Mouse (Mus musculus) stomach, embryonic 15.5 days (tissue): ENCODE measurements at regions not wholly inside any gene's neighbourhood (a gene's known extent, or its start where the extent isn't known, plus 50 kb on each side); places are given as distances from the start of the nearest gene placed in this dataset.

Experiments
- ATAC-seq: fragments of 200-750 bp; cut with Nextera tagmentation; 2 replicates; pipeline ENCODE4 v1.8.0; 2017; ENCODE audit warnings: low read depth, moderate number of reproducible peaks, moderate TSS enrichment; ENCODE audit not compliant: insufficient read depth, low FRiP score
- H3K27ac ChIP-seq: fragments of 300-500 bp; sonication (generic); 2 replicates; pipeline ENCODE4 v1.5.1; 2015; ENCODE audit warnings: mild to moderate bottlenecking, inconsistent platforms
- H3K27me3 ChIP-seq: fragments of 300-500 bp; sonication (generic); replicated peaks from 2 replicates; pipeline ENCODE4 v1.6.1; 2015; ENCODE audit warnings: inconsistent platforms
- H3K36me3 ChIP-seq: fragments of 300-500 bp; sonication (generic); 2 replicates; pipeline ENCODE4 v1.6.1; 2015; ENCODE audit warnings: inconsistent platforms
- H3K4me1 ChIP-seq: fragments of 300-500 bp; sonication (generic); 2 replicates; pipeline ENCODE4 v1.6.1; 2015; ENCODE audit warnings: inconsistent platforms
- H3K4me2 ChIP-seq: fragments of 300-500 bp; sonication (generic); 2 replicates; pipeline ENCODE4 v1.6.1; 2015; ENCODE audit warnings: mild to moderate bottlenecking, inconsistent platforms
- H3K4me3 ChIP-seq: fragments of 300-500 bp; sonication (generic); replicated peaks from 2 replicates; pipeline ENCODE4 v1.5.1; 2015; ENCODE audit warnings: inconsistent platforms
- H3K9ac ChIP-seq: fragments of 300-500 bp; sonication (generic); 2 replicates; pipeline ENCODE4 v1.6.1; 2015; ENCODE audit warnings: inconsistent platforms
- H3K9me3 ChIP-seq: fragments of 300-500 bp; sonication (generic); 2 replicates; pipeline ENCODE4 v1.6.1; 2016; ENCODE audit warnings: inconsistent platforms
- WGBS: fragments of 180-500 bp; shearing (Covaris S2); methylation state at CpG from one replicate; pipeline ENCODE4 v1.1.7; 2015; 5-methylcytosine and 5-hydroxymethylcytosine counted together

DNA sequence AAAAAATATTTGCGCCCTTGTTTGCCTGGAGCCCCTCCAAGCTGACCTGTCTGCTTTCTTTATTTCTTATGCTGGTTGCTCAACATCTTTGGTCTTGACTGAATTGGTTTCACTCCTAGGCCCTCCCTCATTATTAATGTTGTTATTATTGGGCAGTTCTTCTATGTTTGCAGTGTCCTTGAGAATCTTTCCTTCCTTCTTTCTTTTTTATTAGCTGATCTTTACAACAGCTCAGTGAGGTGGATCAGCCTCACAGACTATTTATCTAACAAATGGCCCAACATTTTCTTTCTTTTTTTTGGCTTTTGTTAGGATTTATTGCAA is 117.9 kb upstream of the Slc30a5 start:
- no peaks in the 10 kb centered on the region for H3K9me3 ChIP-seq
- H3K4me3 ChIP-seq: no peak overlapping the region
- no peak overlapping the region for H3K9ac ChIP-seq
- no peaks in the 10 kb centered on the region for H3K4me1 ChIP-seq
- H3K27ac ChIP-seq: no peak overlapping the region
- no peak for ATAC-seq
- H3K27me3 ChIP-seq: no peaks in the 10 kb centered on the region
- 86% methylated on average over 1 of the region's 1 CpGs for WGBS
- H3K36me3 ChIP-seq: no peaks in the 10 kb centered on the region
- H3K4me2 ChIP-seq: no peak overlapping the region

- H3K36me3 ChIP-seq: no peaks in the 10 kb centered on the region
- H3K27me3 ChIP-seq: no peaks in the 10 kb centered on the region
- H3K4me3 ChIP-seq: no peak overlapping the region
- H3K27ac ChIP-seq: no peak overlapping the region
- ATAC-seq: peak; percentile 18; the same call in 1 of the 2 replicates
- H3K9ac ChIP-seq: no peak overlapping the region
- H3K4me1 ChIP-seq: no peaks in the 10 kb centered on the region
- WGBS: 37% methylated on average over 7 of the region's 7 CpGs
- no peak overlapping the region for H3K4me2 ChIP-seq
- no peaks in the 10 kb centered on the region for H3K9me3 ChIP-seq
These were observed 117.3 kb upstream of the Slc30a5 start for GRCm38 (mm10) chr13:100950348-100951184.

DNA sequence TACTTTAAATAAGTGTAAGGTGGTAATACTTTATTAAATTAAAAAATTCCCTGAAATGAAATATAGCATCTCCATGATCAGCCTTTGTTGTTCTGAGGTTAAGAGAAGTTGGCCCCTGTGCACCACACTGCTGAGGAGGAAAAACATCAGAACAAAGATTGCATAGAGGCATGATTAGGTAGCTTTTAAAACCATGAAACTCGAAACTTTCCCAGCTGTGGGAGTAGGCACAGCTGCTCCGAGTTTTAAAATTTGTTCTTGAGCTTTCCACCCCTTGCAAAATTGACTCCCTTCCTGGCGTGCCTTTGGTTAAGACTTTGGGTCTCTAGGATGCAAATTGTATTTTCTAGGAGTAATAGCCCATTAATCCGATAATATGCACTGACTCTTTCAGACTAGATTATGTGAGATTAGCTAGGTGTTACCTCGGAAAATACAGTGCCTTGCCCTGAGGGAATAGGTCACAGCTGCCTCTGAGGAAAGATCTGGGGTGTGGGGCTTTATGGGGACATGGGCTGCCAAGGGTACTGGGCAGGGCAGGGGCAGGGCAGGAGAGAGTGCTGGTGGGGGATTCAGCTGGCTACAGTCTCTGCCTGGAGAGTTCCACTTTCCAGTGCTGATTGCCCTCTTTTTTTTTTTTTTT is 110.1 kb upstream of the Slc30a5 start:
- H3K4me2 ChIP-seq: no peak overlapping the region
- H3K36me3 ChIP-seq: no peaks in the 10 kb centered on the region
- ATAC-seq: no peak
- H3K4me3 ChIP-seq: no peak overlapping the region
- no peak overlapping the region for H3K27ac ChIP-seq
- no peaks in the 10 kb centered on the region for H3K27me3 ChIP-seq
- H3K4me1 ChIP-seq: no peaks in the 10 kb centered on the region
- 42% methylated on average over 5 of the region's 5 CpGs for WGBS
- no peaks in the 10 kb centered on the region for H3K9me3 ChIP-seq
- H3K9ac ChIP-seq: no peak overlapping the region

DNA sequence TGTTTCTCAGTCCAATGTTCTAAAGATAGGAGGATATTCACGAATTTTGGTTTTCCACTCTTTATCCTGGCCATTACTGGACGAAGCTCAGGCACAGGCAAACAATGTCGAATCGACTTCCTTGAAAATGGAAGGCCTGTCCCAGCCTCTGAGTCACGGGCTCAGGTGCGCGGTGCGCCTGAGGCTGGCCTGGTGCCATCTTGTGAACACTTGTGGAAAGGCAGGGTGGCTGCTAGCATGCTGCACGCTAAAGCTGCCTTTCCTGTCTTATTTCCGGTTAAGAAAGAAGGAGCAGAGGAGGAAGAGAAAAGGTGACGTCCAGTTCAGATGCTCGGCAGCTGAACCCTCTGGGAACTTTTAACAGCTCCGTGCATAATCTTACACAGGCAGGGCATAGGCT is 107.6 kb upstream of the Slc30a5 start:
- no peak for ATAC-seq
- no peak overlapping the region for H3K4me2 ChIP-seq
- H3K9me3 ChIP-seq: no peaks in the 10 kb centered on the region
- H3K36me3 ChIP-seq: no peaks in the 10 kb centered on the region
- WGBS: 73% methylated on average over 13 of the region's 13 CpGs
- H3K4me1 ChIP-seq: no peaks in the 10 kb centered on the region
- no peak overlapping the region for H3K9ac ChIP-seq
- no peak overlapping the region for H3K27ac ChIP-seq
- H3K27me3 ChIP-seq: no peaks in the 10 kb centered on the region
- H3K4me3 ChIP-seq: no peak overlapping the region

- Histone ChIP-seq H3K27ac (no peak overlapping the region), H3K4me2 (no peak overlapping the region), H3K36me3 (no peaks in the 10 kb centered on the region), H3K9me3 (no peaks in the 10 kb centered on the region), H3K4me1 (no peaks in the 10 kb centered on the region), H3K27me3 (no peaks in the 10 kb centered on the region), H3K4me3 (no peak overlapping the region), H3K9ac (no peak overlapping the region)
- 46% methylated on average over 4 of the region's 4 CpGs for WGBS
- no peak for ATAC-seq
These were observed 106.5 kb upstream of the Slc30a5 start for GRCm38 (mm10) chr13:100939677-100940076.

DNA sequence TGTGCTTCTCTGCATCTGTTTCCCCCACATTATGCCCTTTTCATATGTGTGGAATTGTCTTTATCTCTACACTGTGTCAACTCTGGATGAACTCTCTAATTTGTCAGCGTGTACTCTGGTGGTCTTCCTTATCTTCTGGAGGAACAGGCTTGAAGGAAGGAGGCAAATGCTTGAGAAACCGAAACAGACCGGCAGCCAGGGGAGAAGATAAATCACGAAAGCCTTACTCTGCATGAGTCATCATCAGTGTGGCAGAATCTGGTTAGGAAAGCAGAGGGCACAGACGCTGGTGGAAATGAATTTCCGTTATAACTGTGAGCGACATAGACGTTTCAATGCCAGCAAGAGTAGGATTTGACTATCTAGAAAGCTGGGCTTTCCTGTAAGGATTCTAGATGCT is 100.0 kb upstream of the Slc30a5 start:
- WGBS: 65% methylated on average over 8 of the region's 8 CpGs
- no peak for ATAC-seq
- Histone ChIP-seq H3K4me2 (no peak overlapping the region), H3K36me3 (no peaks in the 10 kb centered on the region), H3K27me3 (no peaks in the 10 kb centered on the region), H3K4me1 (no peaks in the 10 kb centered on the region), H3K4me3 (no peak overlapping the region), H3K9ac (no peak overlapping the region), H3K9me3 (no peaks in the 10 kb centered on the region), H3K27ac (no peak overlapping the region)

GRCm38 (mm10) chr13:100899566-100899965 is 66.3 kb upstream of the Slc30a5 start:
- no peak for ATAC-seq
- H3K4me2 ChIP-seq: no peak overlapping the region
- no peaks in the 10 kb centered on the region for H3K4me1 ChIP-seq
- no peak overlapping the region for H3K9ac ChIP-seq
- no peak overlapping the region for H3K4me3 ChIP-seq
- H3K9me3 ChIP-seq: no peaks in the 10 kb centered on the region
- H3K27ac ChIP-seq: no peak overlapping the region
- H3K27me3 ChIP-seq: no peaks in the 10 kb centered on the region
- 80% methylated on average over 2 of the region's 2 CpGs for WGBS
- no peaks in the 10 kb centered on the region for H3K36me3 ChIP-seq

DNA sequence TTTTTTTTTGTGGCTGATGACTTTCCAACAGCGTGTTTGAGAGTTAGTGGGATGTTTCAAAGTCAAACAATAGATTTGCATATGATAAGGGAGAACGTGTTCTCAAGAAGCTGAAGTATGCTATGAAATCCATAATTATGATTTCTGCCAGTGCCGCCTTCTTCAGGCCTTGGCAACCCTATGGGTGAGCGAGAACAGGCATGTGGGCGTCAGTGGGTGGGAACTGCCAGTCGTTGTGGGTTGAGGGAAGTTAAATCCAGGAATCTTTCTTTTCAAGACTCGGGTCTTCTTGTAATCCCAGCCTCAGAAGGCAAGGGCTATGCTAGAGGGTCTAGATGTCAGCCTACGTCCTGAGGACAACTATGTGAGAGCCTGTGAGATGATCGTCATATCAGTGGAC is 60.6 kb upstream of the Slc30a5 start:
- Histone ChIP-seq H3K9ac (no peak overlapping the region), H3K9me3 (no peaks in the 10 kb centered on the region), H3K4me1 (no peaks in the 10 kb centered on the region), H3K27me3 (no peaks in the 10 kb centered on the region), H3K4me3 (no peak overlapping the region), H3K27ac (no peak overlapping the region), H3K4me2 (no peak overlapping the region), H3K36me3 (no peaks in the 10 kb centered on the region)
- no peak for ATAC-seq
- WGBS: 88% methylated on average over 9 of the region's 9 CpGs

- ATAC-seq: no peak
- Histone ChIP-seq H3K27ac (no peak overlapping the region), H3K27me3 (no peaks in the 10 kb centered on the region), H3K4me2 (no peak overlapping the region), H3K4me1 (no peaks in the 10 kb centered on the region), H3K9ac (no peak overlapping the region), H3K36me3 (no peaks in the 10 kb centered on the region), H3K9me3 (no peaks in the 10 kb centered on the region), H3K4me3 (no peak overlapping the region)
- WGBS: 66% methylated on average over 1 of the region's 1 CpGs
These were observed 59.9 kb upstream of the Slc30a5 start for GRCm38 (mm10) chr13:100893096-100893495.

GRCm38 (mm10) chr13:100892647-100893071 is 59.4 kb upstream of the Slc30a5 start:
- no peaks in the 10 kb centered on the region for H3K27me3 ChIP-seq
- H3K4me3 ChIP-seq: no peak overlapping the region
- H3K4me1 ChIP-seq: no peaks in the 10 kb centered on the region
- WGBS: 54% methylated on average over 13 of the region's 13 CpGs
- H3K36me3 ChIP-seq: no peaks in the 10 kb centered on the region
- peak overlapping the region; percentile 19 for H3K4me2 ChIP-seq
- no peak for ATAC-seq
- no peaks in the 10 kb centered on the region for H3K9me3 ChIP-seq
- H3K9ac ChIP-seq: no peak overlapping the region
- no peak overlapping the region for H3K27ac ChIP-seq

DNA sequence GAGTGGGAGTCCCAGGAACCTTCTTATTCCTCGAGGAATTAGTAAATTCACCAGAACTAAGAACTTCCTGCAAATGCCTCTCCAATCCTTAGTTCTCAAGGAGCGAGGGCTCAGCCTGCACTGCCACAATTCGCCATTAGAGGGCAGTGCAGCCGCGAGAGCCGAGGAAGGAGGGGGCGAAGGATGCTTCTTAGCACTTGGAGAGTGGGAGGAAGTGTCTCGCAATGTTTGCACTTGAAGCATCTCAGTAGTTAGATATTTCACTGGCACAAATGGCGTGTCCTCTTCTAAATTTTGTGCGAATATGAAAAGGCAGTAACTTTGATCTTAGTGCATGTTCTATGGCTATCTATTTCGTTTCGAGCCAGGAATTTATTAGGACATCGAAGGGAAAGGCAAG is 59.0 kb upstream of the Slc30a5 start:
- Histone ChIP-seq H3K4me3 (no peak overlapping the region), H3K27ac (no peak overlapping the region), H3K36me3 (no peaks in the 10 kb centered on the region), H3K9ac (no peak overlapping the region), H3K27me3 (no peaks in the 10 kb centered on the region), H3K4me1 (no peaks in the 10 kb centered on the region), H3K9me3 (no peaks in the 10 kb centered on the region), H3K4me2 (peak overlapping the region; percentile 19)
- ATAC-seq: no peak
- WGBS: 18% methylated on average over 13 of the region's 13 CpGs

- no peaks in the 10 kb centered on the region for H3K9me3 ChIP-seq
- H3K27me3 ChIP-seq: no peaks in the 10 kb centered on the region
- H3K9ac ChIP-seq: no peak overlapping the region
- no peak for ATAC-seq
- no peaks in the 10 kb centered on the region for H3K36me3 ChIP-seq
- H3K4me3 ChIP-seq: no peak overlapping the region
- no peaks in the 10 kb centered on the region for H3K4me1 ChIP-seq
- WGBS: 73% methylated on average over 6 of the region's 6 CpGs
- H3K4me2 ChIP-seq: no peak overlapping the region
- H3K27ac ChIP-seq: no peak overlapping the region
These were observed 57.2 kb upstream of the Slc30a5 start for GRCm38 (mm10) chr13:100890457-100890856.
